Mouse (Mus musculus) kidney, adult 2 months (tissue): Measurements from ENCODE around the gene Lyg1.

Source experiments
- CTCF ChIP-seq: fragments of 200-500 bp; conservative IDR thresholded peaks from 2 replicates; pipeline ENCODE4 v1.5.1; 2011; ENCODE audit warnings: low read depth, mild to moderate bottlenecking, control low read depth, low read length, moderate library complexity, mixed read lengths; ENCODE audit not compliant: insufficient read depth, insufficient read length
- POLR2A ChIP-seq: fragments of 200-500 bp; IDR thresholded peaks from one replicate; pipeline ENCODE4 v1.6.1; 2011; ENCODE audit warnings: low read depth, low read length, control low read depth

DNA sequence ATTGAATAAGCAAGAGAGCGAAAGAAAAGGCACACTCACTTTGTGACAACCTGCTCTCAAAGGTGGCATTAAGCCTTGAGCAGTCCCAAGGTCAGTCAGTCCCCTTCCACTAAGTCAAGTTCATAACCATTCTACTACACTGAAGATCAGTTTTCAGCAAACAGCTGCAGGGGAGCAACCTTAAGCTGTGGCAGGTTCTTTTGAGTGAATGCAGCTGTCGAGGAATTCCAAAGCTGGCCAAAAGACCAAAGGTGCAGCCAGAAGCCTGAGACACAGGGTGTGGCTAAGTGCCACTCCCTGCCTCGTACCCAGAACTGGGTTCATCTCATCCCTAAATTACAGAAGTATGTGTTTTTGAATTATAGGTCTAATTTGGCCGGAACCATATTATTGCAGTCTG, 57.7 kb downstream of the Lyg1 start:
- TF ChIP-seq CTCF, result no peak
- no peak for TF ChIP-seq POLR2A
